ENCODE assay signal across 21 mouse cellular contexts in the genomic region with DNA sequence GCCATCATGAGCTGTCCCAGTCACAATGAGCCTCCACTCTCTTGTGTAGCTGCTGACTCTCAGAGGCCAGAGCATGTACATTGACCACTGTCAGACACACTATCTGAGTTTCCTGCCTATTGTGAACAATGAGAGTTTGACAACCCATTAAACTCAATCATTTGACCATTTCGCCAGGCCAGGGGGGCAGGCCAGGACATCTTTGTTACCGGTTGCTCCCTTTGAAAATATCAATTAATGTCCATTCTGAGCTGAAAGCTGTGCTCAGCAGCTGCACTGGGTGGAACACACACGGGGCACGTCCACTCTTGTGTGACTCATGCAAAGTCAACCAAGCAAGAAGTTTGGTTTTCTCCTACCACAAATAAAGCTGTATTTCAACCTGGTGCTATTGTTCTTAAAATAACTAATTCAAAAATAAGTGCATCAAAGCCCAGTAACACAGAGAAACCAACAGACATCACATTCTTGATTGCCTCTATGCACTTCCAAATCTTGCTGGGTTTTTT.
DNase-seq lines count a peak whose midpoint lies in the region; ATAC-seq and TF ChIP-seq lines count a peak whose summit lies in the region.
"Had no signal": no experiment of that assay in that cellular context is flagged by ENCODE, and none has a peak within 500 bp of the region (broad histone marks: within the 10 kb centered on the region; RNA-seq: fewer than 3 reads in every experiment).

No protein-coding gene starts in this region.

- TF ChIP-seq CTCF in CH12.LX (conservative IDR thresholded peaks at IDR 0.05 in 1 of 2, IDR thresholded peaks at IDR 0.05 in 1 of 2; ENCODE audit: low read depth in 2 of 2, low read length in 2 of 2), result no peak
- TF ChIP-seq CTCF in stomach, postnatal 0 days (IDR thresholded peaks at IDR 0.05; ENCODE audit: low read depth), result no peak
- no peak for TF ChIP-seq CTCF in forebrain, postnatal 0 days (IDR thresholded peaks at IDR 0.05; ENCODE audit: low read depth)

- no peak for TF ChIP-seq POLR2A in CH12.LX (IDR thresholded peaks at IDR 0.05; ENCODE audit: low read depth, low read length)

- 0 out of 2 replicates have a peak, but pooled peaks have one; percentile 24 for ATAC-seq in kidney, embryonic 16.5 days (ENCODE audit: low FRiP score, low TSS enrichment)
- ATAC-seq in stomach, postnatal 0 days (ENCODE audit: low FRiP score, low TSS enrichment), result no peak
- no peak for ATAC-seq in forebrain, postnatal 0 days
- ATAC-seq: CD4-positive, CD25-positive, alpha-beta regulatory T cell, adult 4 months; forebrain, embryonic 13.5 days; hindbrain, postnatal 0 days had no signal

- TF ChIP-seq RAD21 in CH12.LX (IDR thresholded peaks at IDR 0.05; ENCODE audit: low read depth, low read length), result no peak

- in situ Hi-C loops in CH12.LX (cut with MboI; ENCODE audit: low pct_ligation_motif_present, low pct_unique_long_range_greater_than_20kb, low sequenced_read_pairs), result no loop called here

- H3K4me2 ChIP-seq in kidney, embryonic 16.5 days (replicated peaks; ENCODE audit: low read depth, low read length), result no peak overlapping the region
- no peak overlapping the region for H3K4me2 ChIP-seq in CH12.LX (ENCODE audit: insufficient read depth, low read depth, poor library complexity, severe bottlenecking)
- no peak overlapping the region for H3K4me2 ChIP-seq in stomach, postnatal 0 days (replicated peaks; ENCODE audit: low read depth)
- H3K4me2 ChIP-seq in forebrain, postnatal 0 days (ENCODE audit: low read depth), result no peak overlapping the region
- H3K4me2 ChIP-seq: embryonic facial prominence, embryonic 12.5 days; forebrain, embryonic 13.5 days; heart, embryonic 13.5 days; hindbrain, embryonic 13.5 days had no signal

- TF ChIP-seq EP300 in CH12.LX (IDR thresholded peaks at IDR 0.05; ENCODE audit: low read length), result peak; percentile 57; the same call in 1 of the 2 replicates
- no peak for TF ChIP-seq EP300 in stomach, postnatal 0 days (optimal IDR thresholded peaks at IDR 0.05)

- H3K27ac ChIP-seq in kidney, embryonic 16.5 days (ENCODE audit: low read length), result no peak overlapping the region
- H3K27ac ChIP-seq in CH12.LX (ENCODE audit: insufficient read depth, low read depth), result no peak overlapping the region
- no peak overlapping the region for H3K27ac ChIP-seq in stomach, postnatal 0 days (replicated peaks)
- H3K27ac ChIP-seq in forebrain, postnatal 0 days (ENCODE audit: low read depth, low read length), result no peak overlapping the region
- H3K27ac ChIP-seq: embryonic facial prominence, embryonic 12.5 days; forebrain, embryonic 13.5 days; heart, embryonic 13.5 days; hindbrain, embryonic 13.5 days; hindbrain, postnatal 0 days had no signal

- no peaks in the 10 kb centered on the region for H3K9me3 ChIP-seq in kidney, embryonic 16.5 days (ENCODE audit: low read length)
- H3K9me3 ChIP-seq in CH12.LX (replicated peaks; ENCODE audit: low read length), result no peaks in the 10 kb centered on the region
- H3K9me3 ChIP-seq in stomach, postnatal 0 days (ENCODE audit: control insufficient read depth, low read length), result no peaks in the 10 kb centered on the region
- no peaks in the 10 kb centered on the region for H3K9me3 ChIP-seq in forebrain, postnatal 0 days (ENCODE audit: low read length)
- H3K9me3 ChIP-seq: embryonic facial prominence, embryonic 12.5 days; forebrain, embryonic 13.5 days; heart, embryonic 13.5 days; hindbrain, embryonic 13.5 days had no signal

- no peaks in the 10 kb centered on the region for H3K79me2 ChIP-seq in CH12.LX (replicated peaks; ENCODE audit: control insufficient read depth, extremely low read depth, insufficient read depth, poor library complexity, severe bottlenecking)

- no peak overlapping the region for H3K4me3 ChIP-seq in kidney, embryonic 16.5 days (ENCODE audit: low read length)
- no peak overlapping the region for H3K4me3 ChIP-seq in CH12.LX (replicated peaks in 1 of 3; ENCODE audit: low read depth in 2 of 3, low read length in 2 of 3, poor library complexity in 1 of 3)
- no peak overlapping the region for H3K4me3 ChIP-seq in stomach, postnatal 0 days (ENCODE audit: low read depth, low read length)
- H3K4me3 ChIP-seq in forebrain, postnatal 0 days (ENCODE audit: low read depth, low read length), result no peak overlapping the region
- H3K4me3 ChIP-seq: embryonic facial prominence, embryonic 12.5 days; forebrain, embryonic 13.5 days; heart, embryonic 13.5 days; hindbrain, embryonic 13.5 days had no signal

- WGBS in kidney, embryonic 16.5 days, result 51% methylated on average over 4 of the region's 4 CpGs
- WGBS in stomach, postnatal 0 days, result 57% methylated on average over 4 of the region's 4 CpGs
- 55% methylated on average over 4 of the region's 4 CpGs for WGBS in forebrain, postnatal 0 days

- dilution Hi-C loops in CH12.LX (cut with MboI; ENCODE audit: extremely low pct_ligation_motif_present, extremely low pct_unique_long_range_greater_than_20kb, low sequenced_read_pairs), result no loop called here

- no peak overlapping the region for H3K9ac ChIP-seq in kidney, embryonic 16.5 days (replicated peaks; ENCODE audit: low read length)
- H3K9ac ChIP-seq in CH12.LX (ENCODE audit: insufficient read depth, low read depth), result no peak overlapping the region
- no peak overlapping the region for H3K9ac ChIP-seq in stomach, postnatal 0 days (ENCODE audit: low read length)
- no peak overlapping the region for H3K9ac ChIP-seq in forebrain, postnatal 0 days
- H3K9ac ChIP-seq: embryonic facial prominence, embryonic 12.5 days; forebrain, embryonic 13.5 days; heart, embryonic 13.5 days; hindbrain, embryonic 13.5 days had no signal

- H3K27me3 ChIP-seq in kidney, embryonic 16.5 days (ENCODE audit: insufficient read depth, low read length), result no peaks in the 10 kb centered on the region
- no peaks in the 10 kb centered on the region for H3K27me3 ChIP-seq in CH12.LX (replicated peaks)
- H3K27me3 ChIP-seq in stomach, postnatal 0 days (ENCODE audit: control insufficient read depth, insufficient read depth, low read length), result no peaks in the 10 kb centered on the region
- H3K27me3 ChIP-seq in forebrain, postnatal 0 days (ENCODE audit: insufficient read depth, low read length), result no peaks in the 10 kb centered on the region
- H3K27me3 ChIP-seq: embryonic facial prominence, embryonic 12.5 days; forebrain, embryonic 13.5 days; heart, embryonic 13.5 days; hindbrain, embryonic 13.5 days had no signal

- DNase-seq in kidney, adult 18-20 months, result no peak
- peak; percentile 48 for DNase-seq in CH12.LX (ENCODE audit: extremely low read depth)
- peak; percentile 66 for DNase-seq in retina, embryonic 14.5 days (ENCODE audit: low spot score)
- peak; percentile 40 for DNase-seq in stomach, postnatal 0 days (ENCODE audit: low spot score)
- DNase-seq in embryo, embryonic 9.5 days (ENCODE audit: extremely low spot score), result no peak
- no peak for DNase-seq in forebrain, postnatal 0 days
- DNase-seq: adrenal gland, adult 8-10 months; adrenal gland, postnatal 36 days; cerebellum, adult 2 months; cerebellum, postnatal 14 days; embryo, embryonic 11 days; gastrocnemius, postnatal 36 days; heart, adult 11 months; heart, postnatal 36 days had no signal

- H3K4me1 ChIP-seq in kidney, embryonic 16.5 days (ENCODE audit: insufficient read depth, low read length), result peaks cover 18% of the 10 kb centered on the region
- H3K4me1 ChIP-seq in CH12.LX (ENCODE audit: control insufficient read depth in 1 of 2, insufficient read depth in 2 of 2), result peaks cover 9 to 20% of the 10 kb centered on the region in 2 experiments
- H3K4me1 ChIP-seq in stomach, postnatal 0 days (replicated peaks; ENCODE audit: control insufficient read depth, insufficient read depth), result no peaks in the 10 kb centered on the region; the same call in 1 of the 2 replicates
- H3K4me1 ChIP-seq in forebrain, postnatal 0 days (ENCODE audit: insufficient read depth), result no peaks in the 10 kb centered on the region; the same call in 1 of the 2 replicates

- H3K36me3 ChIP-seq in kidney, embryonic 16.5 days (ENCODE audit: insufficient read depth, low read length), result no peaks in the 10 kb centered on the region
- no peaks in the 10 kb centered on the region for H3K36me3 ChIP-seq in CH12.LX (replicated peaks in 1 of 2; ENCODE audit: control insufficient read depth in 1 of 2, insufficient read depth in 1 of 2, low read length in 1 of 2)
- H3K36me3 ChIP-seq in stomach, postnatal 0 days (ENCODE audit: control insufficient read depth, insufficient read depth, low read length), result no peaks in the 10 kb centered on the region
- H3K36me3 ChIP-seq in forebrain, postnatal 0 days (ENCODE audit: insufficient read depth), result no peaks in the 10 kb centered on the region
- H3K36me3 ChIP-seq: embryonic facial prominence, embryonic 12.5 days; heart, embryonic 13.5 days; hindbrain, embryonic 13.5 days had no signal

TF ChIP-seq in CH12.LX, 34 proteins besides CTCF, POLR2A, EP300 and RAD21:
- peak; percentile 35; the same call in 1 of the 2 replicates for TF ChIP-seq ETS1 (conservative IDR thresholded peaks at IDR 0.05; ENCODE audit: low read depth, low read length)
- no peak for TF ChIP-seq JUN (IDR thresholded peaks at IDR 0.05; ENCODE audit: insufficient read depth, low read depth, low read length)
- TF ChIP-seq MEF2A (IDR thresholded peaks at IDR 0.05; ENCODE audit: borderline replicate concordance, low read depth, low read length), result peak; percentile 65; the same call in 1 of the 2 replicates
- 0 out of 2 replicates have a peak, but pooled peaks have one; percentile 12 for TF ChIP-seq JUND (conservative IDR thresholded peaks at IDR 0.05; ENCODE audit: low read depth, low read length)
- TF ChIP-seq BHLHE40 (IDR thresholded peaks at IDR 0.05; ENCODE audit: low read depth, low read length), result peak; percentile 83

Comparison
In these comparisons a context has a peak if more than half of its experiments do, and no peak if none do; other contexts are left out.
1. DNase-seq: peak in CH12.LX (single experiment), retina, embryonic 14.5 days (single experiment) and stomach, postnatal 0 days (single experiment); none in kidney, adult 18-20 months (single experiment), embryo, embryonic 9.5 days (single experiment) and forebrain, postnatal 0 days (single experiment).